In the genomic region with DNA sequence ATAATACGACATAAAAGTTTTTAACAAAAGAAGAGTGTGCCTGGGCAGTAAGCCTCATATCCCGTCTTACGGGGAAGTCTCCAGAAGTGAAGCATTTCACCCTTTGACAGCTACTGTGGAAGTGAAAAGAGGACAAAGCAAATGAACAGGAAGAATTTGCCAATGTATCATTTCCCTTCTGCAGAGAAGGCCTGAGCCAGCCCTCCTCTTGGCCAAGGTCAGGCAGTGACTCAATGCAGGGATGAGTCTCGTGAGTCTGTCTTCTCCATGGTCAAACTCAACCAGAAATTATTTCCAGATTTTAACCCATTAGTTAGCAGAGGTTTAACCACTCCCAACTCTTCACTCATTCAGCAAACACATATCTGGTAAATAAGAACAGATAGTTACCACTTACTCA, we compare ENCODE assay signal across 35 mouse cellular contexts. TPM values are rescaled to one million over a fixed set of nuclear protein-coding genes. Genes with fewer than 3 reads are reported as not detected.
DNase-seq lines count a peak whose midpoint lies in the region; ATAC-seq lines count a peak whose summit lies in the region.
"Had no signal": no experiment of that assay in that cellular context is flagged by ENCODE, and none has a peak within 500 bp of the region (broad histone marks: within the 10 kb centered on the region; RNA-seq: fewer than 3 reads in every experiment).

No protein-coding gene starts in this region.

- no peak overlapping the region for H3K27ac ChIP-seq in heart, embryonic 10.5 days
- H3K27ac ChIP-seq: embryonic facial prominence, embryonic 12.5 days; hindbrain, embryonic 14.5 days; limb, embryonic 12.5 days; stomach, embryonic 15.5 days had no signal

- ATAC-seq in common myeloid progenitor, adult 5-6 weeks (replicated peaks; ENCODE audit: low read depth, poor library complexity, severe bottlenecking) = peak; percentile 38
- ATAC-seq: forebrain, postnatal 0 days; inflammation-experienced regulatory T-cells, adult 6 months; liver, postnatal 0 days; Patski had no signal

- no peaks in the 10 kb centered on the region for H3K27me3 ChIP-seq in heart, embryonic 10.5 days (ENCODE audit: insufficient read depth, poor library complexity, severe bottlenecking)
- H3K27me3 ChIP-seq: embryonic facial prominence, embryonic 12.5 days; limb, embryonic 12.5 days; Patski; stomach, embryonic 15.5 days had no signal

- WGBS in heart, embryonic 10.5 days = 82% methylated on average over 4 of the region's 4 CpGs

- intact Hi-C loops in left cerebral cortex, postnatal 10 days (cut with DNase I) = no loop called here

- DNase-seq in heart, adult 11 months = peak; percentile 92
- DNase-seq in heart, embryonic 10.5 days (ENCODE audit: low spot score) = no peak
- peak; percentile 61 for DNase-seq in adrenal gland, adult 8-10 months
- DNase-seq in cerebellum, adult 11-12 months = no peak
- DNase-seq in right cerebral cortex, postnatal 14 days = no peak
- no peak for DNase-seq in left cerebral cortex, postnatal 10 days (ENCODE audit: extremely low spot score in 1 of 2, low spot score in 2 of 2)
- DNase-seq: cerebellum, adult 18-20 months; cerebellum, postnatal 14 days; forebrain, postnatal 0 days; heart, postnatal 4 days; kidney, adult 8-10 months; kidney, postnatal 10 days; liver, postnatal 0 days; lung, postnatal 14 days; thymus, postnatal 36 days had no signal

- H3K36me3 ChIP-seq in heart, embryonic 10.5 days = no peaks in the 10 kb centered on the region
- H3K36me3 ChIP-seq: embryonic facial prominence, embryonic 12.5 days; limb, embryonic 12.5 days; stomach, embryonic 15.5 days had no signal

- H3K4me3 ChIP-seq in heart, embryonic 10.5 days = no peak overlapping the region
- H3K4me3 ChIP-seq: embryonic facial prominence, embryonic 12.5 days; limb, embryonic 12.5 days; stomach, embryonic 15.5 days had no signal

- H3K9me3 ChIP-seq in heart, embryonic 10.5 days = no peaks in the 10 kb centered on the region
- H3K9me3 ChIP-seq: embryonic facial prominence, embryonic 12.5 days; limb, embryonic 12.5 days; stomach, embryonic 15.5 days had no signal

- H3K4me1 ChIP-seq in heart, embryonic 10.5 days = peaks cover 27% of the 10 kb centered on the region
- H3K4me1 ChIP-seq: embryonic facial prominence, embryonic 12.5 days; limb, embryonic 12.5 days; stomach, embryonic 15.5 days had no signal

RNA-seq across cellular contexts. Expression of a gene that starts 11.6 kb away (rescaled TPM):
- 6.7 and 8.0 TPM in 2 replicates for polyA plus RNA-seq in heart, embryonic 10.5 days (2016; fragmentation: Nextera tagmentation; extraction: Ambion mirVana)
- 1 to 10 TPM in 3 of 4 experiments, under 1 TPM in 1; 0.74 to 2.6 (median 1.2) TPM for total RNA-seq in adrenal gland, adult 8-10 months (2022)
- 2.1 TPM in 1 of 2 replicates, not detected in the other for total RNA-seq in common myeloid progenitor, adult 5-6 weeks (2017)
- total RNA-seq in left cerebral cortex, postnatal 10 days (2021) = not detected
- total RNA-seq: gastrocnemius, postnatal 36 days; layer of hippocampus, adult 18-20 months; layer of hippocampus, postnatal 25 days; left cerebral cortex, postnatal 14 days had no signal
- polyA plus RNA-seq: inflammation-experienced regulatory T-cells, adult 6 months had no signal

RNA-seq across cellular contexts. Expression of a gene that starts 14.6 kb away (rescaled TPM):
- polyA plus RNA-seq in heart, embryonic 10.5 days (2016; fragmentation: Nextera tagmentation; extraction: Ambion mirVana) = not detected in 2 replicates
- not detected for total RNA-seq in adrenal gland, adult 8-10 months (2022)
- not detected in 2 replicates for total RNA-seq in common myeloid progenitor, adult 5-6 weeks (2017)
- total RNA-seq in left cerebral cortex, postnatal 10 days (2021) = not detected
- total RNA-seq: adrenal gland, postnatal 4 days; ES-E14; forebrain, postnatal 0 days; gastrocnemius, postnatal 36 days; heart, postnatal 4 days; layer of hippocampus, adult 18-20 months; layer of hippocampus, postnatal 25 days; left cerebral cortex, postnatal 14 days; monocyte, adult 5-6 weeks; neutrophil, adult 5-6 weeks had no signal
- polyA plus RNA-seq: embryonic facial prominence, embryonic 12.5 days; forebrain, embryonic 11.5 days; forebrain, postnatal 0 days; heart, embryonic 16.5 days; hindbrain, embryonic 14.5 days; inflammation-experienced regulatory T-cells, adult 6 months; limb, embryonic 12.5 days; liver, embryonic 11.5 days; liver, postnatal 0 days; midbrain, embryonic 11.5 days; Patski; spleen, adult 2 months; stomach, embryonic 15.5 days had no signal

RNA-seq across cellular contexts. Expression of a gene that starts 21.7 kb away (rescaled TPM):
- 1.7 and 2.1 TPM in 2 replicates for polyA plus RNA-seq in heart, embryonic 10.5 days (2016; fragmentation: Nextera tagmentation; extraction: Ambion mirVana)
- 1 to 10 TPM in 1 of 4 experiments, under 1 TPM in 1, not detected in 2; 0.46 to 1.7 TPM for total RNA-seq in adrenal gland, adult 8-10 months (2022)
- not detected in 2 replicates for total RNA-seq in common myeloid progenitor, adult 5-6 weeks (2017)
- total RNA-seq in left cerebral cortex, postnatal 10 days (2021) = not detected
- total RNA-seq: adrenal gland, postnatal 4 days; forebrain, postnatal 0 days; gastrocnemius, postnatal 36 days; layer of hippocampus, adult 18-20 months; layer of hippocampus, postnatal 25 days; monocyte, adult 5-6 weeks; neutrophil, adult 5-6 weeks had no signal
- polyA plus RNA-seq: inflammation-experienced regulatory T-cells, adult 6 months; limb, embryonic 12.5 days; spleen, adult 2 months had no signal

RNA-seq across cellular contexts. Expression of a gene that starts 33.9 kb away (rescaled TPM):
- not detected in 2 replicates for polyA plus RNA-seq in heart, embryonic 10.5 days (2016; fragmentation: Nextera tagmentation; extraction: Ambion mirVana)
- 1 to 10 TPM; 3.5 to 8.2 (median 4.4) TPM for total RNA-seq in adrenal gland, adult 8-10 months (2022)
- total RNA-seq in common myeloid progenitor, adult 5-6 weeks (2017) = not detected in 2 replicates
- under 1 TPM; 0.32 to 0.87 TPM for total RNA-seq in left cerebral cortex, postnatal 10 days (2021)
- total RNA-seq: ES-E14; forebrain, postnatal 0 days; monocyte, adult 5-6 weeks; neutrophil, adult 5-6 weeks had no signal
- polyA plus RNA-seq: forebrain, embryonic 11.5 days; inflammation-experienced regulatory T-cells, adult 6 months; limb, embryonic 12.5 days; liver, embryonic 11.5 days; liver, postnatal 0 days; midbrain, embryonic 11.5 days; Patski had no signal

RNA-seq across cellular contexts. Expression of a gene that starts 55.5 kb away (rescaled TPM):
- polyA plus RNA-seq in heart, embryonic 10.5 days (2016; fragmentation: Nextera tagmentation; extraction: Ambion mirVana) = 0.07 and 0.77 TPM in 2 replicates
- total RNA-seq in adrenal gland, adult 8-10 months (2022) = 1 to 10 TPM; 3.2 to 5.1 (median 4.2) TPM
- not detected in 2 replicates for total RNA-seq in common myeloid progenitor, adult 5-6 weeks (2017)
- 10 to 100 TPM; 82.0 to 86.5 TPM for total RNA-seq in left cerebral cortex, postnatal 10 days (2021)
- total RNA-seq: monocyte, adult 5-6 weeks; neutrophil, adult 5-6 weeks had no signal
- polyA plus RNA-seq: heart, embryonic 16.5 days; inflammation-experienced regulatory T-cells, adult 6 months; liver, postnatal 0 days had no signal

Comparison
In these comparisons a context has a peak if more than half of its experiments do, and no peak if none do; other contexts are left out.
1. DNase-seq: peak in heart, adult 11 months (single experiment) and adrenal gland, adult 8-10 months (single experiment); none in heart, embryonic 10.5 days (single experiment), cerebellum, adult 11-12 months (single experiment), right cerebral cortex, postnatal 14 days (single experiment) and left cerebral cortex, postnatal 10 days (0 of 2).